Mouse (Mus musculus) hindbrain, embryonic 14.5 days (tissue): ENCODE measurements around the gene Crocc2. TPM values are rescaled to one million over a fixed set of nuclear protein-coding genes. Genes with fewer than 3 reads are reported as not detected.
"Not testable (repeated sequence)": the region's sequence is repeated elsewhere in the genome, so short reads cannot be mapped to it uniquely, and the experiment has no call there.

Source experiments
- ATAC-seq: fragments of 200-750 bp; cut with Nextera tagmentation; 2 replicates; pipeline ENCODE4 v1.8.0; 2017; ENCODE audit warnings: moderate number of reproducible peaks, mild to moderate bottlenecking, moderate TSS enrichment, moderate library complexity; ENCODE audit not compliant: low FRiP score
- DNase-seq: peaks from one replicate; pipeline ENCODE4 v3.0.0-alpha.2; 2015; ENCODE audit warnings: low spot score
- H3K27ac ChIP-seq: fragments of 300-500 bp; sonication (generic); 2 replicates; pipeline ENCODE4 v1.5.1; 2014; ENCODE audit warnings: mild to moderate bottlenecking, moderate library complexity
- H3K27me3 ChIP-seq: fragments of 300-500 bp; sonication (generic); 2 replicates; pipeline ENCODE4 v1.6.1; 2014; ENCODE audit warnings: mild to moderate bottlenecking, low read length, mixed read lengths; ENCODE audit not compliant: control insufficient read depth, insufficient read depth
- H3K36me3 ChIP-seq: fragments of 300-500 bp; sonication (generic); replicated peaks from 2 replicates; pipeline ENCODE4 v1.6.1; 2014; ENCODE audit not compliant: control insufficient read depth, insufficient read depth
- H3K4me1 ChIP-seq: fragments of 300-500 bp; sonication (generic); replicated peaks from 2 replicates; pipeline ENCODE4 v1.6.1; 2014; ENCODE audit warnings: antibody characterized with exemption, low read length, mixed read lengths; ENCODE audit not compliant: control insufficient read depth, insufficient read depth
- H3K4me2 ChIP-seq: fragments of 300-500 bp; sonication (generic); replicated peaks from 2 replicates; pipeline ENCODE4 v1.6.1; 2014; ENCODE audit warnings: mild to moderate bottlenecking, moderate library complexity
- H3K4me3 ChIP-seq: fragments of 300-500 bp; sonication (generic); replicated peaks from 2 replicates; pipeline ENCODE4 v1.5.1; 2014; ENCODE audit warnings: mild to moderate bottlenecking, low read length
- H3K9ac ChIP-seq: fragments of 300-500 bp; sonication (generic); 2 replicates; pipeline ENCODE4 v1.6.1; 2014
- H3K9me3 ChIP-seq: fragments of 300-500 bp; sonication (generic); 2 replicates; pipeline ENCODE4 v1.6.1; 2016; ENCODE audit warnings: low read length; ENCODE audit not compliant: control insufficient read depth
- WGBS: fragments of 180-500 bp; shearing (Covaris S2); extraction: QIAGEN DNeasy Blood & Tissue Kit; methylation state at CpG from one replicate; pipeline ENCODE4 v1.1.7; 2014; 5-methylcytosine and 5-hydroxymethylcytosine counted together
- polyA plus RNA-seq: library from polyadenylated mRNA; unstranded; fragments of >200 nt; fragmentation: Nextera tagmentation; extraction: Ambion mirVana; gene quantifications from 2 replicates; pipeline ENCODE4 v1.2.1, GENCODE M21; 2014

Crocc2 gene
- polyA plus RNA-seq, 1 experiment from 2014 or later = 0.50 TPM

- Histone ChIP-seq H3K27me3 (no peaks in the 10 kb centered on the region), H3K9ac (peak overlapping the region; percentile 56), H3K9me3 (no peaks in the 10 kb centered on the region), H3K36me3 (no peaks in the 10 kb centered on the region), H3K4me2 (peak overlapping the region; percentile 80), H3K4me1 (peaks cover 7% of the 10 kb centered on the region; the same call in 1 of the 2 replicates), H3K27ac (no peak overlapping the region), H3K4me3 (peak overlapping the region; percentile 34)
- peak; percentile 73; the same call in 1 of the 2 replicates for ATAC-seq
- DNase-seq = peak; percentile 32
- WGBS = 4% methylated on average over 43 of the region's 44 CpGs
These were observed 8.2 kb downstream of the Crocc2 start for GRCm38 (mm10) chr1:93176525-93177332.

GRCm38 (mm10) chr1:93182281-93182680, 13.8 kb downstream of the Crocc2 start:
- H3K4me2 ChIP-seq = no peak overlapping the region
- H3K4me3 ChIP-seq = no peak overlapping the region
- H3K4me1 ChIP-seq = no peaks in the 10 kb centered on the region
- no peaks in the 10 kb centered on the region for H3K36me3 ChIP-seq
- H3K27me3 ChIP-seq = no peaks in the 10 kb centered on the region
- WGBS = 90% methylated on average over 7 of the region's 7 CpGs
- ATAC-seq (no peak), DNase-seq (no peak)
- H3K9ac ChIP-seq = no peak overlapping the region
- no peaks in the 10 kb centered on the region for H3K9me3 ChIP-seq
- H3K27ac ChIP-seq = no peak overlapping the region

- H3K27ac ChIP-seq = no peak overlapping the region
- peak; percentile 63 for ATAC-seq
- WGBS = 71% methylated on average over 14 of the region's 14 CpGs
- no peak for DNase-seq
- no peak overlapping the region for H3K4me3 ChIP-seq
- no peaks in the 10 kb centered on the region for H3K4me1 ChIP-seq
- H3K4me2 ChIP-seq = no peak overlapping the region
- H3K9ac ChIP-seq = no peak overlapping the region
- H3K27me3 ChIP-seq = no peaks in the 10 kb centered on the region
- no peaks in the 10 kb centered on the region for H3K9me3 ChIP-seq
- no peaks in the 10 kb centered on the region for H3K36me3 ChIP-seq
These were observed 15.7 kb downstream of the Crocc2 start for GRCm38 (mm10) chr1:93184071-93184828.

GRCm38 (mm10) chr1:93190726-93191305, 22.3 kb downstream of the Crocc2 start:
- H3K9me3 ChIP-seq = no peaks in the 10 kb centered on the region
- DNase-seq (no peak), ATAC-seq (no peak)
- H3K27ac ChIP-seq = no peak overlapping the region
- H3K27me3 ChIP-seq = 0 out of 2 replicates have a peak, but pooled peaks cover 6% of the 10 kb centered on the region
- no peaks in the 10 kb centered on the region for H3K36me3 ChIP-seq
- 3% methylated on average over 13 of the region's 17 CpGs for WGBS
- H3K9ac ChIP-seq = no peak overlapping the region
- no peak overlapping the region for H3K4me2 ChIP-seq
- no peak overlapping the region for H3K4me3 ChIP-seq
- no peaks in the 10 kb centered on the region for H3K4me1 ChIP-seq

GRCm38 (mm10) chr1:93194961-93195360, 26.4 kb downstream of the Crocc2 start:
- H3K4me1 ChIP-seq = no peaks in the 10 kb centered on the region
- 0 out of 2 replicates have a peak, but pooled peaks cover 5% of the 10 kb centered on the region for H3K27me3 ChIP-seq
- no peaks in the 10 kb centered on the region for H3K9me3 ChIP-seq
- 95% methylated on average over 3 of the region's 3 CpGs for WGBS
- no peak overlapping the region for H3K27ac ChIP-seq
- H3K4me3 ChIP-seq = no peak overlapping the region
- H3K4me2 ChIP-seq = no peak overlapping the region
- no peak overlapping the region for H3K9ac ChIP-seq
- DNase-seq (no peak), ATAC-seq (no peak)
- no peaks in the 10 kb centered on the region for H3K36me3 ChIP-seq

GRCm38 (mm10) chr1:93197454-93197853, 28.9 kb downstream of the Crocc2 start:
- H3K36me3 ChIP-seq, H3K9me3 ChIP-seq, DNase-seq, H3K27ac ChIP-seq, H3K4me1 ChIP-seq, H3K4me2 ChIP-seq, H3K4me3 ChIP-seq, ATAC-seq, H3K27me3 ChIP-seq, H3K9ac ChIP-seq: not testable (repeated sequence)
- 90% methylated on average over 2 of the region's 2 CpGs for WGBS

GRCm38 (mm10) chr1:93197916-93198315, 29.4 kb downstream of the Crocc2 start:
- H3K36me3 ChIP-seq = no peaks in the 10 kb centered on the region
- DNase-seq (no peak), ATAC-seq (no peak)
- H3K4me2 ChIP-seq = no peak overlapping the region
- H3K4me3 ChIP-seq = no peak overlapping the region
- 85% methylated on average over 3 of the region's 3 CpGs for WGBS
- no peaks in the 10 kb centered on the region for H3K4me1 ChIP-seq
- H3K27me3 ChIP-seq = no peaks in the 10 kb centered on the region
- no peak overlapping the region for H3K27ac ChIP-seq
- no peaks in the 10 kb centered on the region for H3K9me3 ChIP-seq
- no peak overlapping the region for H3K9ac ChIP-seq

GRCm38 (mm10) chr1:93206277-93206970, 37.9 kb downstream of the Crocc2 start:
- H3K4me3 ChIP-seq = no peak overlapping the region
- no peak overlapping the region for H3K4me2 ChIP-seq
- H3K36me3 ChIP-seq = no peaks in the 10 kb centered on the region
- peaks cover 14% of the 10 kb centered on the region; the same call in 1 of the 2 replicates for H3K4me1 ChIP-seq
- WGBS = 63% methylated on average over 12 of the region's 12 CpGs
- H3K9ac ChIP-seq = no peak overlapping the region
- H3K27ac ChIP-seq = no peak overlapping the region
- no peaks in the 10 kb centered on the region for H3K9me3 ChIP-seq
- H3K27me3 ChIP-seq = no peaks in the 10 kb centered on the region
- DNase-seq = no peak
- no peak for ATAC-seq
